Mouse (Mus musculus): ENCODE measurements around the gene Acaca. TPM values are rescaled to one million over a fixed set of nuclear protein-coding genes. Genes with fewer than 3 reads are reported as not detected.

Gene Acaca
- polyA plus RNA-seq, 1 experiment from 2014 or later: 37.2 TPM

DNA sequence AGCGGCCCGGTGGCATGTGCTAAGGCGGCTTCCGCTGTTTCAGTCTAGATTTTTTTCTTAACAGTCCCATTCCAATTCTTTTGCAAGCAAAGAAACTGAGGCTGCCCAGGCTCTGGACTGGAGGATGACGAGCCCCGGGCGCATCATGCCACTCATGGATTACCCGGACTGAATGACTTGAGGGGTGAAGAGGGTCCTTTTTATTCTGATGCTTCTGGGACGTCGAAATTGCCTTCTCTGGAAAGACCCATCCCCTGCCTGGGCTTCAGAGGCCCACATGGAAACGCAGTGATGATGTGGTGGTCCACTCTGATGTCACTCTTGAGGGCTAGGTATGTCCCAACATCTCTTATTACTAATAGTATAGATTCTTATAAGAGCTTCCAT lies 320 bp downstream of the Acaca start:
- no peaks in the 10 kb centered on the region for H3K27me3 ChIP-seq (ENCODE audit: control insufficient read depth, insufficient read depth, low read length)
- H3K9ac ChIP-seq (ENCODE audit: low read length): peak overlapping the region; percentile 85
- ATAC-seq (replicated peaks; ENCODE audit: low FRiP score) (no peak; the same call in 1 of the 2 replicates), DNase-seq (ENCODE audit: low spot score) (no peak)
- no peak overlapping the region for H3K27ac ChIP-seq (ENCODE audit: low read depth, low read length)
- WGBS: 5% methylated on average over 11 of the region's 11 CpGs
- H3K4me1 ChIP-seq (replicated peaks; ENCODE audit: control insufficient read depth, insufficient read depth, low read length): no peaks in the 10 kb centered on the region
- peak overlapping the region; percentile 81 for H3K4me3 ChIP-seq (ENCODE audit: low read depth, low read length)
- peaks cover 2% of the 10 kb centered on the region; the same call in 1 of the 2 replicates for H3K36me3 ChIP-seq (ENCODE audit: control insufficient read depth, insufficient read depth, low read length)
- H3K9me3 ChIP-seq (ENCODE audit: control insufficient read depth, low read length): no peaks in the 10 kb centered on the region
- peak overlapping the region; percentile 80 for H3K4me2 ChIP-seq (ENCODE audit: low read depth, low read length, severe bottlenecking)

DNA sequence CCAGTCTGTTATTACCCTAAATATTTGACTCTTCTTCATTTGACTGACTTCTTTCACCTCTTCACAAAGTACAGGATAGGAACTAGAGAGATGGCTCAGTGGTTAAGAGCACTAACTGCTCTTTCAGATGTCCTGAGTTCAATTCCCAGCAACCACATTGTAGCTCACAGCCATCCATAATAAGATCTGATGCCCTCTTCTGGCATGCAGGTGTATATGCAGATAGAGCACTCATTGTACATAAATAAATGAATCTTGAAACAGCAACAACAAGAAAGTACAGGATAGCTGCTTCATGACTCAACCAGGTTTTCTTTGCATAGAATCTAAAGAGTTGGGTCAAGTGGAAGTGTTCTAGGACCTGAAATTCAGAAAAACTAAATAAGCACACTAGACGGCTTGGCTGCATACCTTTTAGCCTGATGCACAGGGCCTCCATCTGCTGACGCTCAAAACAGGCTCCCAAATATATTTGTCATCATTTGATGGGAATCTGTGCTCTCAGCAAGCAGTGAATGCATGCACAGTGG lies 4.9 kb downstream of the Acaca start:
- Histone ChIP-seq H3K4me3 (ENCODE audit: low read depth, low read length) (no peak overlapping the region), H3K4me2 (ENCODE audit: low read depth, low read length, severe bottlenecking) (no peak overlapping the region), H3K4me1 (replicated peaks; ENCODE audit: control insufficient read depth, insufficient read depth, low read length) (no peaks in the 10 kb centered on the region), H3K9ac (ENCODE audit: low read length) (no peak overlapping the region), H3K36me3 (ENCODE audit: control insufficient read depth, insufficient read depth, low read length) (no peaks in the 10 kb centered on the region), H3K27ac (ENCODE audit: low read depth, low read length) (no peak overlapping the region), H3K27me3 (ENCODE audit: control insufficient read depth, insufficient read depth, low read length) (no peaks in the 10 kb centered on the region), H3K9me3 (ENCODE audit: control insufficient read depth, low read length) (no peaks in the 10 kb centered on the region)
- ATAC-seq (replicated peaks; ENCODE audit: low FRiP score) (no peak), DNase-seq (ENCODE audit: low spot score) (no peak)
- 95% methylated on average over 2 of the region's 2 CpGs for WGBS

DNA sequence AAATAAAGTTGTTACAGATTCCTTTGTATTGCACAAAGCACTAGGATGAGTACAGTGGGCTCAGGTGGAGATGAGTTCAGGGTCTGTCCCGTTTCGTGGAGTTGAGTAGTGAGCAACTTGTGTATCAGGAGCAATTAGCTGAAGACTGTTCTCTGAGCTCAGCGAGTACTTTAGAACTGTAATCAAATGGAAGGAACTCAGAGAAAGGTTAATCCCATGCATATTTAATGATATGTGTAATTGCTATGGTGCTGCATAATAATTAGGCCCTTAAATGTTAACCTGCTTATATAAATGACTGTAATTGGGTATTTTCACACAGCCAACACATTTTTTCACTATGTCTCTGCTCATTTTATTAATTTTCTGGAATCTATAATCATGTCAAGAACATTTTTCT lies 7.0 kb downstream of the Acaca start:
- ATAC-seq (replicated peaks; ENCODE audit: low FRiP score): no peak
- 69% methylated on average over 3 of the region's 3 CpGs for WGBS
- no peak for DNase-seq (ENCODE audit: low spot score)
- H3K9me3 ChIP-seq (ENCODE audit: control insufficient read depth, low read length): no peaks in the 10 kb centered on the region
- H3K27me3 ChIP-seq (ENCODE audit: control insufficient read depth, insufficient read depth, low read length): no peaks in the 10 kb centered on the region
- no peaks in the 10 kb centered on the region for H3K36me3 ChIP-seq (ENCODE audit: control insufficient read depth, insufficient read depth, low read length)
- H3K9ac ChIP-seq (ENCODE audit: low read length): no peak overlapping the region
- no peak overlapping the region for H3K4me2 ChIP-seq (ENCODE audit: low read depth, low read length, severe bottlenecking)
- no peak overlapping the region for H3K4me3 ChIP-seq (ENCODE audit: low read depth, low read length)
- H3K4me1 ChIP-seq (replicated peaks; ENCODE audit: control insufficient read depth, insufficient read depth, low read length): no peaks in the 10 kb centered on the region
- H3K27ac ChIP-seq (ENCODE audit: low read depth, low read length): no peak overlapping the region

DNA sequence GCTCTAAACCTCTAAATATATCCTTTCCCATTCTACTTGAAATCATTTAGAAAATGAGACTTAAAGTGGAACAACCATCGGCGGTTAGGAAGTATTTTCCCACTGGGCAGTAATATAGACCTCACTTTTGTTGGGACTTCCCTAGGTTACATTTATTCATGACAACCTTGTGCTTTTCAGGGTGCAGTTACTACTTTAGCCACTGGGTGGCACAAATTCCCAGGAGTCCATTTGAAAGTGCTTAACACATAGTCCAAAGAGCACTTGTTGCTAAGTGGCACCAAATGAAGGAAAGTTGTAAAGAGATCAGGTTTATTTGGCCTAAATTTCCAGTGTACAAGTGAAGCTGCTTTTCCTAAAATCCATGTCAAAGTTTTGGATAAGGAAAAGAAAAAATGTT lies 12.3 kb downstream of the Acaca start:
- Histone ChIP-seq H3K36me3 (ENCODE audit: control insufficient read depth, insufficient read depth, low read length) (no peaks in the 10 kb centered on the region), H3K4me3 (ENCODE audit: low read depth, low read length) (no peak overlapping the region), H3K27me3 (ENCODE audit: control insufficient read depth, insufficient read depth, low read length) (no peaks in the 10 kb centered on the region), H3K4me1 (replicated peaks; ENCODE audit: control insufficient read depth, insufficient read depth, low read length) (no peaks in the 10 kb centered on the region), H3K9ac (ENCODE audit: low read length) (no peak overlapping the region), H3K4me2 (ENCODE audit: low read depth, low read length, severe bottlenecking) (no peak overlapping the region), H3K9me3 (ENCODE audit: control insufficient read depth, low read length) (no peaks in the 10 kb centered on the region), H3K27ac (ENCODE audit: low read depth, low read length) (no peak overlapping the region)
- DNase-seq (ENCODE audit: low spot score) (peak; percentile 64), ATAC-seq (replicated peaks; ENCODE audit: low FRiP score) (no peak)
- 58% methylated on average over 2 of the region's 2 CpGs for WGBS

GRCm38 (mm10) chr11:84145201-84145798 lies 15.8 kb downstream of the Acaca start:
- Histone ChIP-seq H3K9me3 (ENCODE audit: control insufficient read depth, low read length) (no peaks in the 10 kb centered on the region), H3K27me3 (ENCODE audit: control insufficient read depth, insufficient read depth, low read length) (no peaks in the 10 kb centered on the region), H3K27ac (ENCODE audit: low read depth, low read length) (no peak overlapping the region), H3K4me3 (ENCODE audit: low read depth, low read length) (no peak overlapping the region), H3K4me1 (replicated peaks; ENCODE audit: control insufficient read depth, insufficient read depth, low read length) (no peaks in the 10 kb centered on the region), H3K9ac (ENCODE audit: low read length) (no peak overlapping the region), H3K36me3 (ENCODE audit: control insufficient read depth, insufficient read depth, low read length) (no peaks in the 10 kb centered on the region), H3K4me2 (ENCODE audit: low read depth, low read length, severe bottlenecking) (no peak overlapping the region)
- no peak for DNase-seq (ENCODE audit: low spot score)
- 78% methylated on average over 10 of the region's 10 CpGs for WGBS
- no peak for ATAC-seq (replicated peaks; ENCODE audit: low FRiP score)

GRCm38 (mm10) chr11:84146081-84146480 lies 16.6 kb downstream of the Acaca start:
- no peak for ATAC-seq (replicated peaks; ENCODE audit: low FRiP score)
- H3K4me2 ChIP-seq (ENCODE audit: low read depth, low read length, severe bottlenecking): no peak overlapping the region
- H3K36me3 ChIP-seq (ENCODE audit: control insufficient read depth, insufficient read depth, low read length): no peaks in the 10 kb centered on the region
- H3K27ac ChIP-seq (ENCODE audit: low read depth, low read length): no peak overlapping the region
- no peaks in the 10 kb centered on the region for H3K9me3 ChIP-seq (ENCODE audit: control insufficient read depth, low read length)
- H3K9ac ChIP-seq (ENCODE audit: low read length): no peak overlapping the region
- no peak overlapping the region for H3K4me3 ChIP-seq (ENCODE audit: low read depth, low read length)
- no peaks in the 10 kb centered on the region for H3K27me3 ChIP-seq (ENCODE audit: control insufficient read depth, insufficient read depth, low read length)
- no peak for DNase-seq (ENCODE audit: low spot score)
- no peaks in the 10 kb centered on the region for H3K4me1 ChIP-seq (replicated peaks; ENCODE audit: control insufficient read depth, insufficient read depth, low read length)
- WGBS: 57% methylated on average over 3 of the region's 3 CpGs

GRCm38 (mm10) chr11:84150884-84151283 lies 21.4 kb downstream of the Acaca start:
- Histone ChIP-seq H3K27me3 (ENCODE audit: control insufficient read depth, insufficient read depth, low read length) (no peaks in the 10 kb centered on the region), H3K4me3 (ENCODE audit: low read depth, low read length) (no peak overlapping the region), H3K4me1 (replicated peaks; ENCODE audit: control insufficient read depth, insufficient read depth, low read length) (no peaks in the 10 kb centered on the region), H3K4me2 (ENCODE audit: low read depth, low read length, severe bottlenecking) (no peak overlapping the region), H3K36me3 (ENCODE audit: control insufficient read depth, insufficient read depth, low read length) (no peaks in the 10 kb centered on the region), H3K9me3 (ENCODE audit: control insufficient read depth, low read length) (no peaks in the 10 kb centered on the region), H3K27ac (ENCODE audit: low read depth, low read length) (no peak overlapping the region), H3K9ac (ENCODE audit: low read length) (no peak overlapping the region)
- DNase-seq (ENCODE audit: low spot score): no peak
- WGBS: 71% methylated on average over 2 of the region's 2 CpGs
- ATAC-seq (replicated peaks; ENCODE audit: low FRiP score): no peak

GRCm38 (mm10) chr11:84156535-84157262 lies 27.2 kb downstream of the Acaca start:
- no peak overlapping the region for H3K9ac ChIP-seq (ENCODE audit: low read length)
- no peaks in the 10 kb centered on the region for H3K4me1 ChIP-seq (replicated peaks; ENCODE audit: control insufficient read depth, insufficient read depth, low read length)
- H3K4me2 ChIP-seq (ENCODE audit: low read depth, low read length, severe bottlenecking): no peak overlapping the region
- H3K4me3 ChIP-seq (ENCODE audit: low read depth, low read length): no peak overlapping the region
- H3K27me3 ChIP-seq (ENCODE audit: control insufficient read depth, insufficient read depth, low read length): no peaks in the 10 kb centered on the region
- no peak overlapping the region for H3K27ac ChIP-seq (ENCODE audit: low read depth, low read length)
- 91% methylated on average over 4 of the region's 4 CpGs for whole genome bisulfite sequencing
- H3K9me3 ChIP-seq (ENCODE audit: control insufficient read depth, low read length): no peaks in the 10 kb centered on the region
- no peaks in the 10 kb centered on the region for H3K36me3 ChIP-seq (ENCODE audit: control insufficient read depth, insufficient read depth, low read length)
- no peak for ATAC-seq (replicated peaks; ENCODE audit: low FRiP score)
- DNase-seq (ENCODE audit: low spot score): no peak

GRCm38 (mm10) chr11:84164123-84164522 lies 34.7 kb downstream of the Acaca start:
- H3K4me3 ChIP-seq (ENCODE audit: low read depth, low read length): no peak overlapping the region
- no peak overlapping the region for H3K27ac ChIP-seq (ENCODE audit: low read depth, low read length)
- no peaks in the 10 kb centered on the region for H3K4me1 ChIP-seq (replicated peaks; ENCODE audit: control insufficient read depth, insufficient read depth, low read length)
- no peaks in the 10 kb centered on the region for H3K9me3 ChIP-seq (ENCODE audit: control insufficient read depth, low read length)
- no peak for ATAC-seq (replicated peaks; ENCODE audit: low FRiP score)
- no peak overlapping the region for H3K4me2 ChIP-seq (ENCODE audit: low read depth, low read length, severe bottlenecking)
- no peak overlapping the region for H3K9ac ChIP-seq (ENCODE audit: low read length)
- no peaks in the 10 kb centered on the region for H3K36me3 ChIP-seq (ENCODE audit: control insufficient read depth, insufficient read depth, low read length)
- 90% methylated on average over 6 of the region's 6 CpGs for WGBS
- no peak for DNase-seq (ENCODE audit: low spot score)
- H3K27me3 ChIP-seq (ENCODE audit: control insufficient read depth, insufficient read depth, low read length): no peaks in the 10 kb centered on the region

All from forebrain, embryonic 11.5 days (tissue).